In genomic region chr15:5335528-5336268, GRCm38 (mm10) we compare ENCODE assay signal across 26 mouse cellular contexts.
DNase-seq lines count a peak whose midpoint lies in the region; ATAC-seq lines count a peak whose summit lies in the region.
"Had no signal": no experiment of that assay in that cellular context is flagged by ENCODE, and none has a peak within 500 bp of the region (broad histone marks: within the 10 kb centered on the region; RNA-seq: fewer than 3 reads in every experiment).

No protein-coding gene starts in this region.

- no peak overlapping the region for H3K27ac ChIP-seq in hindbrain, embryonic 16.5 days (ENCODE audit: low read depth, low read length)
- no peak overlapping the region for H3K27ac ChIP-seq in hindbrain, embryonic 10.5 days
- H3K27ac ChIP-seq in neural tube, embryonic 14.5 days (ENCODE audit: low read depth, low read length): no peak overlapping the region
- H3K27ac ChIP-seq: embryonic facial prominence, embryonic 10.5 days; embryonic facial prominence, embryonic 15.5 days; forebrain, embryonic 13.5 days; heart, embryonic 13.5 days; kidney, embryonic 15.5 days; limb, embryonic 12.5 days; liver, embryonic 15.5 days; midbrain, embryonic 12.5 days had no signal

- H3K9ac ChIP-seq in hindbrain, embryonic 16.5 days (ENCODE audit: low read depth, low read length): no peak overlapping the region
- no peak overlapping the region for H3K9ac ChIP-seq in neural tube, embryonic 14.5 days (replicated peaks; ENCODE audit: low read depth, low read length)
- H3K9ac ChIP-seq: embryonic facial prominence, embryonic 15.5 days; forebrain, embryonic 13.5 days; heart, embryonic 13.5 days; kidney, embryonic 15.5 days; limb, embryonic 12.5 days; liver, embryonic 15.5 days; lung, embryonic 14.5 days; midbrain, embryonic 12.5 days had no signal

- no peaks in the 10 kb centered on the region for H3K4me1 ChIP-seq in hindbrain, embryonic 16.5 days (ENCODE audit: control insufficient read depth, insufficient read depth, low read depth, low read length)
- no peaks in the 10 kb centered on the region for H3K4me1 ChIP-seq in hindbrain, embryonic 10.5 days (replicated peaks)
- H3K4me1 ChIP-seq in neural tube, embryonic 14.5 days (ENCODE audit: control insufficient read depth, insufficient read depth, low read length): no peaks in the 10 kb centered on the region
- H3K4me1 ChIP-seq: embryonic facial prominence, embryonic 10.5 days; embryonic facial prominence, embryonic 15.5 days; forebrain, embryonic 13.5 days; kidney, embryonic 15.5 days; limb, embryonic 12.5 days; liver, embryonic 15.5 days; midbrain, embryonic 12.5 days had no signal

- 68% methylated on average over 6 of the region's 6 CpGs for WGBS in hindbrain, embryonic 16.5 days
- 79% methylated on average over 6 of the region's 6 CpGs for WGBS in hindbrain, embryonic 10.5 days
- 58% methylated on average over 6 of the region's 6 CpGs for WGBS in neural tube, embryonic 14.5 days

- no peak for DNase-seq in hindbrain, embryonic 10.5 days (ENCODE audit: low spot score)
- peak; percentile 41 for DNase-seq in 3T3-L1 (ENCODE audit: low read depth, low spot score)
- peak; percentile 47 for DNase-seq in NIH3T3 (ENCODE audit: low read depth)
- DNase-seq in right cerebral cortex, postnatal 10 days (ENCODE audit: low spot score in 2 of 2): no peak
- DNase-seq: adrenal gland, adult 8-10 months; cerebellum, adult 11 months; cerebellum, adult 9-10 months; gastrocnemius, postnatal 10 days; heart, postnatal 10 days; kidney, adult 18-20 months; kidney, postnatal 25 days; lung, embryonic 14.5 days; thymus, adult 2 months; thymus, postnatal 36 days had no signal

- no peaks in the 10 kb centered on the region for H3K36me3 ChIP-seq in hindbrain, embryonic 16.5 days (ENCODE audit: control insufficient read depth, insufficient read depth, low read length)
- no peaks in the 10 kb centered on the region for H3K36me3 ChIP-seq in hindbrain, embryonic 10.5 days
- no peaks in the 10 kb centered on the region for H3K36me3 ChIP-seq in neural tube, embryonic 14.5 days (ENCODE audit: control insufficient read depth, insufficient read depth, low read length)
- H3K36me3 ChIP-seq: embryonic facial prominence, embryonic 10.5 days; embryonic facial prominence, embryonic 15.5 days; heart, embryonic 13.5 days; kidney, embryonic 15.5 days; limb, embryonic 12.5 days; liver, embryonic 15.5 days; midbrain, embryonic 12.5 days had no signal

- H3K4me3 ChIP-seq in hindbrain, embryonic 16.5 days (ENCODE audit: low read length): no peak overlapping the region
- no peak overlapping the region for H3K4me3 ChIP-seq in hindbrain, embryonic 10.5 days
- no peak overlapping the region for H3K4me3 ChIP-seq in neural tube, embryonic 14.5 days (ENCODE audit: low read depth, low read length)
- H3K4me3 ChIP-seq: embryonic facial prominence, embryonic 10.5 days; embryonic facial prominence, embryonic 15.5 days; forebrain, embryonic 13.5 days; heart, embryonic 13.5 days; kidney, embryonic 15.5 days; limb, embryonic 12.5 days; liver, embryonic 15.5 days; midbrain, embryonic 12.5 days had no signal

- H3K4me2 ChIP-seq in hindbrain, embryonic 16.5 days (ENCODE audit: low read length): no peak overlapping the region
- H3K4me2 ChIP-seq in neural tube, embryonic 14.5 days (ENCODE audit: low read depth, low read length): no peak overlapping the region
- H3K4me2 ChIP-seq: embryonic facial prominence, embryonic 15.5 days; forebrain, embryonic 13.5 days; heart, embryonic 13.5 days; kidney, embryonic 15.5 days; limb, embryonic 12.5 days; liver, embryonic 15.5 days; lung, embryonic 14.5 days; midbrain, embryonic 12.5 days had no signal

- ATAC-seq in hindbrain, embryonic 16.5 days: peak; percentile 56
- peak; percentile 96 for ATAC-seq in neural tube, embryonic 14.5 days (ENCODE audit: low read depth)
- ATAC-seq in erythroid progenitor cell, adult 5-6 weeks (replicated peaks; ENCODE audit: low FRiP score, poor library complexity, severe bottlenecking): no peak
- ATAC-seq: forebrain, embryonic 13.5 days; inflammation-experienced regulatory T-cells, adult 6 months had no signal

- no peaks in the 10 kb centered on the region for H3K27me3 ChIP-seq in hindbrain, embryonic 16.5 days (replicated peaks; ENCODE audit: control insufficient read depth, insufficient read depth, low read length)
- H3K27me3 ChIP-seq in hindbrain, embryonic 10.5 days (ENCODE audit: insufficient read depth, poor library complexity, severe bottlenecking): no peaks in the 10 kb centered on the region
- no peaks in the 10 kb centered on the region for H3K27me3 ChIP-seq in neural tube, embryonic 14.5 days (ENCODE audit: control insufficient read depth, insufficient read depth, low read length)
- H3K27me3 ChIP-seq: embryonic facial prominence, embryonic 15.5 days; forebrain, embryonic 13.5 days; heart, embryonic 13.5 days; kidney, embryonic 15.5 days; limb, embryonic 12.5 days; liver, embryonic 15.5 days; midbrain, embryonic 12.5 days had no signal

- H3K9me3 ChIP-seq in hindbrain, embryonic 16.5 days (ENCODE audit: control insufficient read depth, low read length): no peaks in the 10 kb centered on the region; the same call in 1 of the 2 replicates
- H3K9me3 ChIP-seq in hindbrain, embryonic 10.5 days: no peaks in the 10 kb centered on the region
- no peaks in the 10 kb centered on the region; the same call in 1 of the 2 replicates for H3K9me3 ChIP-seq in neural tube, embryonic 14.5 days (ENCODE audit: control insufficient read depth, low read length)
- H3K9me3 ChIP-seq: embryonic facial prominence, embryonic 10.5 days; embryonic facial prominence, embryonic 15.5 days; forebrain, embryonic 13.5 days; heart, embryonic 13.5 days; kidney, embryonic 15.5 days; limb, embryonic 12.5 days; liver, embryonic 15.5 days; midbrain, embryonic 12.5 days had no signal

Comparison
In these comparisons a context has a peak if more than half of its experiments do, and no peak if none do; other contexts are left out.
1. DNase-seq: peak in 3T3-L1 (single experiment) and NIH3T3 (single experiment); none in hindbrain, embryonic 10.5 days (single experiment) and right cerebral cortex, postnatal 10 days (0 of 2).